Comparison of ENCODE assay signal across 15 mouse cellular contexts in the genomic region with DNA sequence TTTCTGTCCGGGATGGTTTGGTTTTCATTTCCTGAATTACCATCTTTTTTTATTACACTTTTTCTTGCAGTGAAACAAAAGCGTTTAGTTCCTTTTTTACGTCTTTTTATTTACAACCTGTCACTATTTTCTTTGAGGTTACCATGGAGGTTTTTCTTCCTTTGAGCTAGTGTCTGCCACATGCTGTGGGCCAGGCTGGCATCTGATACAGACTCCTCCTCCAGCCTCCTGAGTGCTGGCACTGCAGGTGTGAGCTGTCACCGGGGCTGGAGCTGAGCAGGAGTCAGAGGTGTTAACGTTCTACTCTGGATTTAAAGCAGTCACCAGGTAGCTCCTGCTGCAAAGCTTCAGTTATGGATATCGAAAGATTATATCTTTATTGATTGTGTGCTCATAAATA. TPM values are rescaled to one million over a fixed set of nuclear protein-coding genes. Genes with fewer than 3 reads are reported as not detected.
DNase-seq lines count a peak whose midpoint lies in the region; ATAC-seq lines count a peak whose summit lies in the region.
"Had no signal": no experiment of that assay in that cellular context is flagged by ENCODE, and none has a peak within 500 bp of the region (broad histone marks: within the 10 kb centered on the region; RNA-seq: fewer than 3 reads in every experiment).

No protein-coding gene starts in this region.

- no peak for ATAC-seq in cerebellum, adult (ENCODE audit: insufficient number of reproducible peaks, low FRiP score, low TSS enrichment)
- peak; percentile 40; the same call in 1 of the 2 replicates for ATAC-seq in megakaryocyte progenitor cell, adult 5-6 weeks (replicated peaks; ENCODE audit: poor library complexity)
- ATAC-seq in inflammation-experienced regulatory T-cells, adult 6 months = no peak
- ATAC-seq: liver, postnatal 0 days had no signal

- DNase-seq in cerebellum, adult 11-12 months = peak; percentile 82
- peak; percentile 82 for DNase-seq in cerebellum, adult 9-11 months
- DNase-seq in frontal cortex, postnatal 25 days (ENCODE audit: low spot score in 2 of 2) = no peak
- DNase-seq in right cerebral cortex, adult 2 months (ENCODE audit: low spot score in 2 of 2) = no peak
- no peak for DNase-seq in right cerebral cortex, postnatal 10 days (ENCODE audit: low spot score in 2 of 2)
- DNase-seq: adrenal gland, postnatal 10 days; heart, adult 11 months; kidney, adult 11 months; kidney, postnatal 10 days; liver, postnatal 0 days; lung, postnatal 36 days had no signal

RNA-seq across cellular contexts. Expression of a gene that starts 25.4 kb away (rescaled TPM):
- total RNA-seq in megakaryocyte progenitor cell, adult 5-6 weeks (2015) = not detected in 2 replicates
- not detected in 2 replicates for total RNA-seq in megakaryocyte progenitor cell, adult 5-6 weeks (2017)
- polyA plus RNA-seq in inflammation-experienced regulatory T-cells, adult 6 months (2017; shearing (Covaris generic)) = under 1 TPM in 2 of 3 experiments, not detected in 1; 0.67 to 0.81 TPM
- polyA plus RNA-seq: liver, postnatal 0 days; spleen, adult 2 months had no signal

Comparison
In these comparisons a context has a peak if more than half of its experiments do, and no peak if none do; other contexts are left out.
1. DNase-seq: peak in cerebellum, adult 11-12 months (single experiment) and cerebellum, adult 9-11 months (single experiment); none in frontal cortex, postnatal 25 days (0 of 2), right cerebral cortex, adult 2 months (0 of 2) and right cerebral cortex, postnatal 10 days (0 of 2).